Mouse (Mus musculus) liver, postnatal 0 days (tissue): Measurements from ENCODE around the gene Gpr22.

Source experiments
- CTCF ChIP-seq: sonication (generic); IDR thresholded peaks from 2 replicates; pipeline ENCODE4 v1.5.1; 2016; ENCODE audit warnings: antibody characterized with exemption, low read depth
- EP300 ChIP-seq: IDR thresholded peaks from 2 replicates; pipeline ENCODE4 v1.6.1; 2016; ENCODE audit warnings: antibody characterized with exemption, low read depth, mild to moderate bottlenecking

- TF ChIP-seq CTCF (no peak), EP300 (no peak)
Measured at GRCm38 (mm10) chr12:31665999-31666398, 47.7 kb downstream of the Gpr22 start.
